Mouse (Mus musculus) adipocyte (in vitro differentiated cells): ENCODE data around the gene Lingo3.
"Not testable (repeated sequence)": the region's sequence is repeated elsewhere in the genome, so short reads cannot be mapped to it uniquely, and the experiment has no call there.

Source experiments
- DNase-seq: peaks from one replicate; pipeline ENCODE4 v3.0.0-alpha.2; 2016; ENCODE audit warnings: low spot score

Lingo3 gene

DNA sequence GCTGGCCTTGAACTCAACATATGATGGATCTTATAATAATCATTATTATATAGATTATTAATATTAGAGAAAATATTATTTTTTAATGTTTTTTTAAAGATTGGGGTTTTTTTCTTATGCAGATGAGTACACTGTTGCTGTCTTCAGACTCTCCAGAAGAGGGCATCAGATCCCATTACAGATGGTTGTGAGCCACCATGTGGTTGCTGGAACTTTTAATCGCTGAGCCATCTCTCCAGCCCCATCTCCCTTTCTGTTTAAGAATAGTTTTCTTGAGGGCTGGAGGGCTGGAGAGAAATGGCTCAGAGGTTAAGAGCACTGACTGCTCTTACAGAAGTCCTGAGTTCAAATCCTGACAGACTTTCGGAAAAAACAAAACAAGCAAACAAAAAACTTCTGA is 21.8 kb downstream of the Lingo3 start:
- DNase-seq, result no peak

DNA sequence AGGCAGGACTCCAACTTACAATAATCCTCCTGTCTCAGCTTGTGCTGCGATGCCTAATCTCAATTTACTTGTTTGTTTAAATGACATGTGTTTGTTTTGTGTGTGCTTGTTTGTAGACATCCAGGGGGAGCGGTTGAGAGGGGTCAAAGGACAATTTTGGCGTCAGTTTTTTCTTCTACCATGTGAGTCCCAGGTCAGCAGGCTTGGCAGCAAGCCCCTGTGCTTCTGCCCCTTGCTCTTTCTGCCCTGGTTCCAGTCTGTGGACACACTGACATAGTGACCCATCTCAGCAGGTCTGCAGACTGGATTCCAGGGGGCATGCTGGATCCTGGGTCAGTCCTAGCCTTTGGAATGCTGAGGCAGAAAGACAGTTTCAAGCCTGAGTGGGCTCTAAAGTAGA is 24.4 kb downstream of the Lingo3 start:
- DNase-seq, result no peak

GRCm38 (mm10) chr10:80818599-80819281 is 25.1 kb downstream of the Lingo3 start:
- DNase-seq, result no peak

- DNase-seq, result not testable (repeated sequence)
Observed at GRCm38 (mm10) chr10:80817955-80818354, 25.9 kb downstream of the Lingo3 start.

DNA sequence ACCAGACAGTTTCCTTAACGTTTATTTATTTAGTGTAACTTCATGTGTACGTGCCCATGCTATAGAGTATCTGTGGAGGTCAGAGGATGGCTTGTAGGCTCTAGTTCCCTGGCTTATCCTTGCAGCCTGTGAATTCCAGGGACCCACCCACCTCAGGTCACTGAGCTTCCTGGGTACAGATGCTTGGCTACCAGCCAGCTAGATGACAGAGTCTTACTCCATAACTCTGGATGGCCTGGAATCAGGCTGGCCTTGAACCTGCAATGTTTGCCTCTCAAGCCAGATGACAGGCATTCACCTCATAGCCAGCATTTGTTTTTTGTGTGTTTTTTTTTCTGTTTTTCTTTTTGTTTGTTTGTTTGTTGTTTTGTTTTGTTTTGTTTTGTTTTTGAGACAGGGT is 26.7 kb downstream of the Lingo3 start:
- DNase-seq, result no peak

DNA sequence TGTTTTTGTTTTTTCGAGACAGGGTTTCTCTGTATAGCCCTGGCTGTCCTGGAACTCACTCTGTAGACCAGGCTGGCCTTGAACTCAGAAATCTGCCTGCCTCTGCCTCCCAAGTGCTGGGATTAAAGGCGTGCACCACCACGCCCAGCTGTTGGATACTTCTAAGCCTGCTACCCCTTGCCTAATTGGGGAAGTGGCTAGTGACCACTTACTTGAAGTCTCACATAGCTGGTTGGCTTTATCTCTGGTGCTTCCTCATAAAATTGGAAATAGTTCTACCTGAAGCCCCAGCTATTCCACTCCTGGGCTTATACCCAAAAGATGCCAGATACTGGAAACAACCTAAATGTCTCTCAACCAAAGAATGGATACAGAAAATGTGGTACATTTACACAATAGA is 27.5 kb downstream of the Lingo3 start:
- DNase-seq, result not testable (repeated sequence)

GRCm38 (mm10) chr10:80814800-80815199 is 29.0 kb downstream of the Lingo3 start:
- DNase-seq, result no peak

- no peak for DNase-seq
Observed at GRCm38 (mm10) chr10:80813366-80813765, 30.5 kb downstream of the Lingo3 start, which contains the start of gene Jsrp1. Gene Jsrp1 (minus strand): TSS chr10:80813498.

DNA sequence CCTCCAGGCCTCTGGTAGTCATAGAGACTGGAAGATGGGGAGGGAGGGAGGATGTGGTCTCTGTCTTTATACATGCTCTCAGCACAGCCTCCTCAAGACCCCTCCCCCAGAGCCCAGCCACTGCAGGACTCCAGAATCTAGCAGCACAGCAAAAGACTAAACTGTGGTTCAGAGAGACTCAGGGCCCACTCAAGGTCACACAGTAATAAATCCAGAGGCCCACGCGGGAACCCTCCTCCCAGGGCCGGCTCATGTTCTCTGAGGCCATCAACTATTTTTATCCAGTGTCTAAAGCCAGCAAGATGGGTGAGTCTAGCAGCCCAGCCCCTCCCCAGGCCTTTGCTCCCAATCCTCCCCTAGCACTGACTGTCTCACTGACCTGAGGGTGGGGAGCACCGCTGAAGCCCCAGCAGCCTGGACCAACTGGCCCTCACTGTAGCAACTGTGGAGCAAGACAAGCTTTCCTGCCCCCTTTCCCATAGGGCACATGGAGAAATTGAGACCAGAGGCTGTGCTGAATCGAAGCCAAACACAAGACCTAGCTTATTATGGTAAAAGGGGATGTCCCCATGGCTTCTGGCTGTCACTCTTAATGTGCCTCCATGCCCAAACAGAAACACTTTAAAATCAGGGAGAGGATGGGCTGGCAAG is 31.3 kb downstream of the Lingo3 start:
- DNase-seq, result peak; percentile 56

DNA sequence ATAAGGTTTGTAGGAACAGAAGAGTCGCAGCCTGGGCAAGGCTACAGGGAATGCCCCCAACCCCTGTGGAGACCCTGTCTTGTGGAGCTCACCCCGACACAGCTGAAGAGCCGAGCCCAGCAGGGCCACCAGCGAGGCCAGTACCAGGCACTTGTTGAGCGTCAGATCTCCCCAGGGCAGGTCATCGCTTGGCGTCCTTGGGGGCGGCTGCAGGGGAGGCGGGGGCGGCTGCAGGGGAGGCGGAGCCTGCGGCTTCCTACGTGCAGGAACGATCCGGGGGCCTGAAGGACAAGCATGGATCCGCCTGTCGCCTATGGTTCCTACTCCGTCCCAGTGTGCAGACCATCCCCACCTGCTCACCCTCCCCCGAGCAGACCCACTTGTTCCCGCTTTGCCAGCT is 33.8 kb downstream of the Lingo3 start:
- no peak for DNase-seq

- no peak for DNase-seq
Observed at GRCm38 (mm10) chr10:80808985-80809632, 34.7 kb downstream of the Lingo3 start.

DNA sequence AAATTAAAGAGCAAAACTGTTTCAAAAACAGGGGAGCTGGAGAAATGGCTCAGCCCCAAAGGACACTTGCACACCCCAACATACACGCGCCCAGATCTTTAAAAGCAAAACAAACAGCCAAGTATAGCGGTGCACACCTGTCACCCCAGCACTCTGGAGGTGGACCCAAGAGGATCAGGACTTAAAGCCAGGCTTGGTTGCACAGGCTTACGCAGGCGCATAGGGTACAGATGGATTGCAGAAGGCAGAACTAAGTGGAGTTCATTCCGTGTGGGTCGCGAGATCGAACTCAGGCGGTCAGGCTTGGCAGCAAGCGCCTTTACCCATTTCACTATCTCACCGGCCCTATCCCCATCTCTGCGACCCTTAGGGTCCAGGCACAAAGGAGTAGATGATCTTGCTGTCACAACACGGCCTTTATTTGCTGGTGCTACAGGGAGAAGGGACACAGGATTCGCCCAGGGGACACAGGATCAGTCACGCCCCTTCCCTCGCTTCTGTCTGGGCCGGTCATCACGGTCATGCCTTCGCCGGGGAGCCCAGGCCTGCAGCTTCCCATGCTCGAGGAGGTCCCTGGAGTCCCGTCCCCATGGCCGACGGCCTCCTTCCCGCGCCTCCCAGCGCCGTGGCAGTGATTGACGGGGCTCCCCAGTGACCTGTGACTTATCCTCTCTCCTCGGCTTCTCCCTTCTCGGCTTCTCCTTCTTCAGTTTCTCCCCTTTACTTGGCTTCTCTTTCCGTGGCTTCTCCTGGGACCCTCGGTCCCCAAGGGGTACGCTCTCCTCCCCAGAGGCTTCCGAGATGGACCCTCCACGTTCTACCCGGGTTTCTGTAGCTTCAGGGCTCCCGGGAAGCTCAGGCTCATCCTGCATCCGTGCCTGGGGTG is 35.5 kb downstream of the Lingo3 start:
- no peak for DNase-seq

DNA sequence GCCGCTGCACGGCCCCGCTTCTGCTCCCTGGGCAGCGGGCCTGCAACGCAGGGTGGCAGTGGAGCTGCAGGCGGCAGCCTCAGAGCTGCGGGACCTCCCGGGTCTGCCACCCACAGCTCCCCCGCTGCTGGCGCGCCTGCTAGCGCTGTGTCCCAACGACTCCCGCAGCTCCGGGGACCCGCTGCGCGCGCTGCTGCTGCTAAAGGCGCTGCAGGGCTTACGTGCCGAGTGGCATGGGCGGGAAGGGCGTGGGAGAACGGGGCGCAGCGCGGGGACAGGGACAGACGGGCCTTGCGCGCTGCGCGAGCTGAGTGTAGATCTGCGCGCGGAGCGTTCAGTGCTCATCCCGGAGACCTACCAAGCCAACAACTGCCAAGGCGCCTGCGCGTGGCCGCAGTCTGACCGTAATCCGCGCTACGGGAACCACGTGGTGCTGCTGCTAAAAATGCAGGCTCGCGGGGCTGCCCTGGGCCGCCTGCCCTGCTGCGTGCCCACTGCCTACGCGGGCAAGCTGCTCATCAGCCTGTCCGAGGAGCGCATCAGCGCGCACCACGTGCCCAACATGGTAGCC is 36.7 kb downstream of the Lingo3 start:
- no peak for DNase-seq

GRCm38 (mm10) chr10:80806341-80807056 is 37.3 kb downstream of the Lingo3 start:
- no peak for DNase-seq

DNA sequence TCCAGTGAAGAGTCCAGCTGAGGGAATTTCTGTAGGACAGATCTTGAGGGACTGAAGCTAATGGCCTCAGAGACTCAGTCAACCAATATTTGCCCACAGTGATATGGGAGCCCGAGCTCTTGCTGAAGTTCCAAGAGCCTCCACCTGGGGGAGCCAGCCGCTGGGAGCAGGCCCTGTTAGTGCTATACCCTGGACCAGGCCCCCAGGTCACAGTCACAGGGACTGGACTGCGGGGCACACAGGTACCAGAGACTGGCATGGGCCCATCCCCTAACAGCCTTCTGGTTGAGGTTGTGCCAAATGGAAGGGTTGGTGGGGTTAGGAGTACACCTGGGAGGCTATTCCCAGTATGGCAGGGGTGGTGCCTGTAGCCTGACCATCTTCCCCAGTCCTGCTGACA is 37.9 kb downstream of the Lingo3 start:
- peak; percentile 48 for DNase-seq

GRCm38 (mm10) chr10:80805322-80805721 is 38.5 kb downstream of the Lingo3 start:
- no peak for DNase-seq

DNA sequence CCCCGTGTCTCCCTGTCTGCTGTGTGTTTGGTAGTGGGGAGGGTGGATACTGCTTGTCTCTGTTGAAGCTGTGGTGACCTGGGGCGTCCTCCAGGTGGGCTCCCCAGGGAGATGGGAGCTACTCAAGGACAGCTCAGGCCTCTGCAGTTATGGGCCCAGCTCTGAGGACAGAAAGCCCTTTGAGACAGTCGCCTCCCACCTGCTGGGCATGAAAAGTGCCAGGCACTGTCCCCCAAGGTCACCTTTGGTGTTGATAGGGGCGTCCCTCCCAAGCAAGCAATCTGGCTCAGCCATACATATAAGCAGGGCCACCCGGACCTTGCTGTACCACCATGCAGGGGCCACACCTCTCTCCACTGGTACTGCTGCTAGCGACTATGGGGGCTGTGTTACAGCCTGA is 38.9 kb downstream of the Lingo3 start, which contains the start of gene Amh:
Gene Amh, plus strand, starts transcription at position 328 of the 400 bp plus-strand sequence.
- DNase-seq, result no peak

DNA sequence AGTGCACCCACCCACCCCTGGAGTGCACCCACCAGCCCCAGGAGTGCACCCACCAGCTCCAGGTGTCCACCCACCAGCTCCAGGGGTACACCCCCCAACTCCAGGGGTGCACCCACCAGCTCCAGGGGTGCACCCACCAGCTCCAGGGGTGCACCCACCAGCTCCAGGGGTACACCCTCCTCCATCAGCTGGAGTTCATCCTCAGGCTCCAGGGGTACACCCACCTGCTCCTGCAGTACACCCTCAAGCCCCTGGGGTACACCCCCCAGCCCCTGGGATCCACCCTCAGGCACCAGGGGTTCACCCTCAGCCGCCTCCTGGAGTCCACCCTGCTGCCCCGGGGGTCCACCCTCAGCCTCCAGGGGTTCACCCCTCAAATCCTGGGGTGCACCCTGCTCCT is 39.5 kb downstream of the Lingo3 start:
- no peak for DNase-seq

DNA sequence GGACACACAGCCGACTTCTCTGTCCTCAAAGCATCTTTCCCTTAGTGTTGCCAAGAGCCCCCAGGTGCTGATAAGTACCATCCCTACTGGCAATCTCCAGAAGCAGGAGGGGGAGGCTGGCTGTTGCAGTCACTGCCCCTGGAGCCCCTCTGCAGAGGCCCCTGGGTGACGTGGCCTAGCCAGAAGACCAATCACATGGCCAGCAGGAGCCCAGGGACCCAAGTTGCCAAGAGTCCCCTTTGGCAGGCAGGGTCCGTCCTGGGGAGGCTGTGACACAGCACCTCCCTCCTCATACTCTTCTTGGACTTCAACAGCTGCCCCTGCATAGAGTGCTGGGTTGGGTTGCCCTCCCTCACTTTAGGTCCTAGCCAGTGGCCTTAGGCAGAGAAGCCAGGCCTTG is 40.8 kb downstream of the Lingo3 start:
- no peak for DNase-seq

DNA sequence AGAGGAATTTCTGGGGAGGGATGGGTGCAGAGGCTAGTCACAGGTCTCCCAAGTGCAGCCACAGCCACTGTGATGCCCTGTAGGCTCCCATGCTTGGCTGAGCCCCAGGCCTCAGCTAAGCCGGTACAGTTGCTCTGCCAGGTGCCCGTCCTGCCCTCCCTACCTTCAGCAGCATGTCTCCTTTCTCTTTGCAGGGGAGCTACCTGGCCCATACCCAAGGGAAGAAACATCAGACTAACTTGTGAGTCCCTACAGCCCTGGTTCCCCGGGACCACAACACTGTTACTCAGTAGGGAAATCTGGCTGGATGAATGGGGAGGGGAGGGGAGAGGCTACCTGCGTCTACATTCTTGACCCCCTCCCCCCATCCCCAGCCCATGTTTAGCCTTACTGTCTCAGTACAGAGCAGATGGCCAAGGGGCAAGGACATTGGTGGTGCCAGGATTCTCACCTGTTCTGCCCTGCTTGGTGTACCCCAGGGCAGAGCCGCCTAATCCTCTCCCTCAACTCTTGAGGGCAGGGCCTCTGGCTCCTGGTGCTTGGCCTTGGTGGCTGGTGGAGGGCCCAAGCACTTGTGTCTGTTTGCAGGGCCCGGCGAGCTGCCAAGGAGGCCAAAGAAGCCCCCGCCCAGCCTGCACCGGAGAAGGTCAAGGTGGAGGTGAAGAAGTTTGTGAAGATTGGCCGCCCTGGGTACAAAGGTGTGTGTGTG is 41.5 kb downstream of the Lingo3 start:
- DNase-seq, result no peak
